Mouse (Mus musculus) heart, embryonic 16.5 days (tissue): ENCODE data around the gene Vmo1. TPM values are rescaled to one million over a fixed set of nuclear protein-coding genes. Genes with fewer than 3 reads are reported as not detected.
"Not testable (repeated sequence)": the region's sequence is repeated elsewhere in the genome, so short reads cannot be mapped to it uniquely, and the experiment has no call there.

Source experiments
- ATAC-seq: fragments of 200-750 bp; cut with Nextera tagmentation; replicated peaks from 2 replicates; pipeline ENCODE4 v1.8.0; 2017; ENCODE audit warnings: moderate number of reproducible peaks; ENCODE audit not compliant: insufficient read depth, low FRiP score; ENCODE audit errors: extremely low read depth
- H3K27ac ChIP-seq: fragments of 300-500 bp; sonication (generic); 2 replicates; pipeline ENCODE4 v1.5.1; 2014; ENCODE audit warnings: mild to moderate bottlenecking, low read length, control low read depth, moderate library complexity
- H3K27me3 ChIP-seq: fragments of 300-500 bp; sonication (generic); 2 replicates; pipeline ENCODE4 v1.6.1; 2014; ENCODE audit warnings: low read length, mixed read lengths; ENCODE audit not compliant: control insufficient read depth, insufficient read depth
- H3K36me3 ChIP-seq: fragments of 300-500 bp; sonication (generic); 2 replicates; pipeline ENCODE4 v1.6.1; 2014; ENCODE audit not compliant: control insufficient read depth, insufficient read depth
- H3K4me1 ChIP-seq: fragments of 300-500 bp; sonication (generic); 2 replicates; pipeline ENCODE4 v1.6.1; 2014; ENCODE audit warnings: low read length, mixed read lengths; ENCODE audit not compliant: control insufficient read depth, insufficient read depth
- H3K4me2 ChIP-seq: fragments of 300-500 bp; sonication (generic); 2 replicates; pipeline ENCODE4 v1.6.1; 2014; ENCODE audit warnings: low read depth, mild to moderate bottlenecking, control low read depth, low read length
- H3K4me3 ChIP-seq: fragments of 300-500 bp; sonication (generic); 2 replicates; pipeline ENCODE4 v1.5.1; 2014; ENCODE audit warnings: mild to moderate bottlenecking, control low read depth, low read length
- H3K9ac ChIP-seq: fragments of 300-500 bp; sonication (generic); 2 replicates; pipeline ENCODE4 v1.6.1; 2014; ENCODE audit warnings: low read length, control low read depth
- H3K9me3 ChIP-seq: fragments of 300-500 bp; sonication (generic); replicated peaks from 2 replicates; pipeline ENCODE4 v1.6.1; 2016; ENCODE audit warnings: low read length; ENCODE audit not compliant: control insufficient read depth
- WGBS: fragments of 180-500 bp; shearing (Covaris S2); extraction: QIAGEN DNeasy Blood & Tissue Kit; methylation state at CpG from one replicate; pipeline ENCODE4 v1.1.7; 2014; 5-methylcytosine and 5-hydroxymethylcytosine counted together
- polyA plus RNA-seq: library from polyadenylated mRNA; unstranded; fragments of >200 nt; fragmentation: Nextera tagmentation; extraction: Ambion mirVana; gene quantifications from 2 replicates; pipeline ENCODE4 v1.2.1, GENCODE M21; 2015

Gene Vmo1
- polyA plus RNA-seq, 1 experiment from 2014 or later: 1.3 TPM

- Histone ChIP-seq H3K9me3 (no peaks in the 10 kb centered on the region), H3K4me3 (peak overlapping the region; percentile 71), H3K36me3 (peaks cover 26% of the 10 kb centered on the region), H3K27ac (no peak overlapping the region), H3K4me1 (peaks cover 8% of the 10 kb centered on the region), H3K9ac (peak overlapping the region; percentile 76), H3K4me2 (peak overlapping the region; percentile 68), H3K27me3 (no peaks in the 10 kb centered on the region)
- ATAC-seq: no peak
- 1% methylated on average over 12 of the region's 12 CpGs for WGBS
Measured at GRCm38 (mm10) chr11:70525726-70526125, 11.3 kb upstream of the Vmo1 start.

DNA sequence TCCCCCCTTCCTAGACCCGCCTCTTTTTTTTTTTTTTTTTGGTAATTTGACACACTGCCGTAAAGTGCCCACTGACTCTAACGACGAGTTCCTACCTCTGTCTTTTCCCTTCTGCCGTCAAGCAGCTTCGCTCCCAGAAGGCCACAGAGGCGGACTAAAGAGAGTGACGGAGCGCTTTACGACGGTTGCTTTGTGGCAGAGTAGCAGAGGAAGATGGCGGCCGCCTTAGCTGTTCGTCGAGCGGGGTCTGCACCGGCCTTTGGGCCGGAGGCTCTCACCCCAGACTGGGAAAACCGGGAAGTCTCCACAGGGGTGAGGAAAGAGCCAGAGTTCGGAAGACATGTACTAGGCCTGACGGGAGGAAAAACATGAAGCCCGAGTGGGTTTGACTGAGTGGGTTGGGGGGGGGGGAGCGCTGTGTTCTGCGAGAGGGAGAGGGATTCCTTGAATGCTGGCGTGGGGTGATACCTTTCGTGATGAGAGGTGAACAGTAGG is 10.8 kb upstream of the Vmo1 start, which contains the start of gene Psmb6:
Gene Psmb6, plus strand, starts transcription at position 184 of the 495 bp plus-strand sequence.
- Histone ChIP-seq H3K4me2 (peak within 1 kb of the TSS; percentile 68), H3K4me1 (peaks cover 8% of the 10 kb centered on the region), H3K27ac (0 out of 2 replicates have a peak within 1 kb of the TSS, but pooled peaks have one; percentile 30), H3K27me3 (no peaks in the 10 kb centered on the region), H3K4me3 (peak within 1 kb of the TSS; percentile 71), H3K9me3 (no peaks in the 10 kb centered on the region), H3K9ac (peak within 1 kb of the TSS; percentile 76), H3K36me3 (peaks cover 26% of the 10 kb centered on the region)
- ATAC-seq: peak; percentile 94
- WGBS: 0% methylated on average over 24 of the region's 26 CpGs

- Histone ChIP-seq H3K4me2 (peak overlapping the region; percentile 62), H3K4me3 (peak overlapping the region; percentile 71), H3K9me3 (no peaks in the 10 kb centered on the region), H3K9ac (peak overlapping the region; percentile 51; the same call in 1 of the 2 replicates), H3K4me1 (peaks cover 12% of the 10 kb centered on the region), H3K36me3 (peaks cover 26% of the 10 kb centered on the region), H3K27me3 (no peaks in the 10 kb centered on the region), H3K27ac (no peak overlapping the region)
- ATAC-seq: peak; percentile 11; the same call in 1 of the 2 replicates
- WGBS: 5% methylated on average over 8 of the region's 8 CpGs
Measured at GRCm38 (mm10) chr11:70524782-70525181, 10.4 kb upstream of the Vmo1 start.

- H3K27me3 ChIP-seq, H3K4me3 ChIP-seq, H3K4me2 ChIP-seq, H3K27ac ChIP-seq, H3K9me3 ChIP-seq, ATAC-seq, H3K9ac ChIP-seq: not testable (repeated sequence)
- Histone ChIP-seq H3K4me1 (peaks cover 12% of the 10 kb centered on the region), H3K36me3 (peaks cover 22% of the 10 kb centered on the region)
- 89% methylated on average over 8 of the region's 8 CpGs for WGBS
Measured at GRCm38 (mm10) chr11:70523306-70523989, 9.0 kb upstream of the Vmo1 start.

- Histone ChIP-seq H3K9ac (peak overlapping the region; percentile 68), H3K36me3 (no peaks in the 10 kb centered on the region), H3K9me3 (no peaks in the 10 kb centered on the region), H3K4me2 (peak overlapping the region; percentile 70), H3K27me3 (no peaks in the 10 kb centered on the region), H3K4me1 (peaks cover 6% of the 10 kb centered on the region; the same call in 1 of the 2 replicates), H3K4me3 (peak overlapping the region; percentile 42), H3K27ac (peak overlapping the region; percentile 61)
- ATAC-seq: peak; percentile 30
- WGBS: 9% methylated on average over 41 of the region's 41 CpGs
Measured at GRCm38 (mm10) chr11:70520178-70520769, 5.9 kb upstream of the Vmo1 start.

DNA sequence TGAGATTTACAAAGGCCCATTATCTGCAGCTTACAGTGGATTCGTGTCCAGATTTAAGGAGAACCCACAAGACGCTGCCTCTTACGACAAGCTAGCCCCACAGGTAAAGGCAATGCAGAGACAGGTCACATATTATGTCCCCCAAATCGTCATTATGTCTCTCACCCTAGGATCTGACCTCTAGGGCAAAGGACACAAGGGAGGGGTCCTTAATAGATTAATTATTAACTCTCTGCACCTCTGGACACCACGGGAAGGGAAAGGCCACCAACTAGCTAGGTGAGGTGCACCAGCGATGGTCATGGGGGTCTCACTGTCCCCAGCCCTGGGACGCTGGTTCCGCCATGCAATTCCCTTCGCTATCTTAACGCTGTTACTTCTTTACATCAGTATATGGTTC is 4.5 kb upstream of the Vmo1 start, which contains the start of gene Gltpd2:
Gene Gltpd2, plus strand, starts transcription at position 274 of the 400 bp plus-strand sequence.
- WGBS: 88% methylated on average over 10 of the region's 10 CpGs
- H3K27ac ChIP-seq: peak within 1 kb of the TSS; percentile 61
- H3K9me3 ChIP-seq: no peaks in the 10 kb centered on the region
- peak within 1 kb of the TSS; percentile 42 for H3K4me3 ChIP-seq
- H3K27me3 ChIP-seq: no peaks in the 10 kb centered on the region
- peak within 1 kb of the TSS; percentile 70 for H3K4me2 ChIP-seq
- peaks cover 4% of the 10 kb centered on the region; the same call in 1 of the 2 replicates for H3K4me1 ChIP-seq
- no peak for ATAC-seq
- peak within 1 kb of the TSS; percentile 68 for H3K9ac ChIP-seq
- no peaks in the 10 kb centered on the region for H3K36me3 ChIP-seq

GRCm38 (mm10) chr11:70518436-70518835 is 4.0 kb upstream of the Vmo1 start:
- Histone ChIP-seq H3K4me3 (no peak overlapping the region), H3K9ac (no peak overlapping the region), H3K36me3 (no peaks in the 10 kb centered on the region), H3K4me1 (peaks cover 4% of the 10 kb centered on the region; the same call in 1 of the 2 replicates), H3K27me3 (no peaks in the 10 kb centered on the region), H3K9me3 (no peaks in the 10 kb centered on the region), H3K27ac (no peak overlapping the region), H3K4me2 (no peak overlapping the region)
- ATAC-seq: no peak
- 74% methylated on average over 1 of the region's 1 CpGs for WGBS

DNA sequence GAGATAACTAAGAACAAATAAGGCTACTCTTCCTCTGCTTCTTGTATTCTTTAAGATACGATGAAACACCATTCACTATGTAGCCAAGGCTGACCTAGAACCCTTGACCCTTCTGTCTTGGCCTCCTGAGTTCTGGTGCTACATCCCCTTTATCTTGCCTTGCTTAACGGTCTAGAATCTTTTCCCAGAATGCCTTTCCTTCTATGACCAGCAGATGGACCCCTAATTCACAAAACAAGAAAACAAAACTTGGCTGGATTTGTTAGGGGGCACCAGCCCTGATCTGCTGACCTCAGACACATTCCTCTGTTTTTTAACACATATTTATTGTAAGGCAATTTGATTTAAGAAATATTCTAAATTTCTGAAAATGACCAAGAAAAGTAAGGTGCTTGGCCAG is 1.9 kb upstream of the Vmo1 start:
- no peaks in the 10 kb centered on the region for H3K27me3 ChIP-seq
- H3K4me3 ChIP-seq: no peak overlapping the region
- H3K4me1 ChIP-seq: peaks cover 4% of the 10 kb centered on the region; the same call in 1 of the 2 replicates
- H3K9me3 ChIP-seq: no peaks in the 10 kb centered on the region
- H3K4me2 ChIP-seq: no peak overlapping the region
- H3K36me3 ChIP-seq: no peaks in the 10 kb centered on the region
- 13% methylated on average over 2 of the region's 2 CpGs for WGBS
- ATAC-seq: no peak
- H3K27ac ChIP-seq: no peak overlapping the region
- H3K9ac ChIP-seq: no peak overlapping the region

DNA sequence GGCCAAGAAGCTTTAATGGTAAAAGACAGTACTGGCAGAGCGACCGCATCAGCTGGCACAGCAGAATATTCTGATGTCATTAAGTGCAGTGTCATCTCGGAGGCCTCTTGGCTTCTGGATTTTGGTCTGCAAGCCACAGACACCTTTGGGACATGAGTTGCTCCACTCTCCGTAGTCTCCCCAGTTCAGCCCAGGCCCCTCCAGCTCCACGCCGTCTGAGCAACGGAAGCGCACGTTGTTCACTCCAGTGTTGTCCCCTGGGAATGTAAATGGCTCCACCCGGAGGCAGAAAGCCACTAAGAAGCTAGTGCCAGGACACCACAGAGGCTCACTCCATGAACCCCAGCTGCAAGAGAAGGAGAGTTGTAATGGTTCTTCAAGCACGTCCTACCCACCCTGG is 896 bp downstream of the Vmo1 start:
- no peak overlapping the region for H3K4me2 ChIP-seq
- H3K9ac ChIP-seq: no peak overlapping the region
- no peak overlapping the region for H3K4me3 ChIP-seq
- H3K27me3 ChIP-seq: peaks cover 14% of the 10 kb centered on the region
- 0 out of 2 replicates have a peak, but pooled peaks cover 4% of the 10 kb centered on the region for H3K4me1 ChIP-seq
- 53% methylated on average over 11 of the region's 11 CpGs for WGBS
- H3K27ac ChIP-seq: no peak overlapping the region
- H3K36me3 ChIP-seq: no peaks in the 10 kb centered on the region
- no peaks in the 10 kb centered on the region for H3K9me3 ChIP-seq
- no peak for ATAC-seq
